Mouse (Mus musculus): ENCODE data around the gene Jag2.

- TF ChIP-seq POLR2A (IDR thresholded peaks at IDR 0.05; ENCODE audit: borderline replicate concordance, control insufficient read depth, low read depth, low read length) = no peak
- no peak for TF ChIP-seq CTCF (IDR thresholded peaks at IDR 0.05; ENCODE audit: control insufficient read depth, insufficient read depth, low read length)
These were observed 30.6 kb downstream of the Jag2 start for GRCm38 (mm10) chr12:112898960-112899359.
